Mouse (Mus musculus) ES-Bruce4 (cell line): ENCODE results near the gene Adcy6.

ENCODE experiments used
- EP300 ChIP-seq: IDR thresholded peaks from 2 replicates; pipeline ENCODE4 v1.6.1; 2011; ENCODE audit warnings: low read depth, low read length; ENCODE audit not compliant: insufficient read depth
- POLR2A ChIP-seq: IDR thresholded peaks from one replicate; pipeline ENCODE4 v1.8.1; 2011; ENCODE audit warnings: low read length; ENCODE audit not compliant: insufficient read depth

GRCm38 (mm10) chr15:98626487-98627212 is 16.8 kb upstream of the Adcy6 start:
- no peak for TF ChIP-seq POLR2A
- no peak for TF ChIP-seq EP300
